Mouse (Mus musculus) bone marrow macrophage, adult 2 months (primary cell): ENCODE data around the gene Ifna5.

Experiments used
- CTCF ChIP-seq: IDR thresholded peaks from 2 replicates; pipeline ENCODE4 v1.5.1; 2012; ENCODE audit warnings: low read depth, mild to moderate bottlenecking, low read length, moderate library complexity
- POLR2A ChIP-seq: IDR thresholded peaks from 2 replicates; pipeline ENCODE4 v1.6.1; 2012; ENCODE audit warnings: mild to moderate bottlenecking, low read depth, low read length, borderline replicate concordance

DNA sequence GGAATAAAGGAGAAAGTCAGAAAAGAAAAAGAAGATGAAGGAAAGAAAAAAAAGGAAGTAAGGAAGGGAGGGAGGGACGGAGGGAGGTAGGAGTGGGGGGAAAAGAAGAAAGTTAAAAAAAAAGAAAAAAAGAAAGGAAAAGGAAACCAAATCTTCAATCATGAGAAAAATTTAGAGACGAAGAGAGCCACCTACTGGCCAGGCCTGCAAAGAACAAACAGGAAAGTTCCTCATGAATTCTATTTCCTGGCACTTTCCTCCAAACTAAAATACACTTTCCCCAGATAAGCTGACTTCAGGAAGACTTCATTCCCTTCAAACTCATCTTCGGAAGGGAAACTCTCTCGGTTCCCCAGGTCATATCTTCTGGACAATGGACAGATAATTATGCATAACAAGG, 4.8 kb upstream of the Ifna5 start:
- no peak for TF ChIP-seq POLR2A
- no peak for TF ChIP-seq CTCF
